Comparison of ENCODE assay signal across 1 mouse cellular context in the genomic region with DNA sequence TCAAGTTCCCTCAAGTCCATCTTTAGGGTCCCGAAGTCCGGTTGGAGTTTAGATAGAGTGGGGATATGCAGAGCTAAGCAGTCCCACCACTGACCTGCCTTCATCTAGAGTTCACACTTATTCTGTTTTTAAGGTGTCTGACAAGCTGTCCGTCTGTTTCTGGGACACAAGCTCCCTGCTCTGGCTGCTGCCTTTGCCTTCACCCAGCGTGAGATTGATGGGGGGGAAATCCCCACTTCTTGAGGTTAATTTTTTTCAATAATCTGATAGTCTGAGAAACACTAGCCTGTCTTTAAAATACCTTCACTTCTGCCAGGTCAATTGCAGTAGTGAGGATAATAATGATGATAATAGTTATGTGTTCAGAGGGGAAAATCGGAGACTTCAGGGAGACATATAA.
TF ChIP-seq lines count a peak whose summit lies in the region.

No protein-coding gene starts in this region.

TF ChIP-seq in CH12.LX, 34 proteins besides CTCF, POLR2A, EP300 and RAD21:
- TF ChIP-seq KAT2A (IDR thresholded peaks at IDR 0.05; ENCODE audit: insufficient replicate concordance, low read length): no peak
- TF ChIP-seq SMC3 (IDR thresholded peaks at IDR 0.05; ENCODE audit: low read depth, low read length): no peak
- TF ChIP-seq ZNF384 (IDR thresholded peaks at IDR 0.05; ENCODE audit: low read depth, low read length): peak; percentile 80
- TF ChIP-seq POLR2AphosphoS2 (IDR thresholded peaks at IDR 0.05; ENCODE audit: low read depth, low read length): peak; percentile 39; the same call in 1 of the 2 replicates
- no peak for TF ChIP-seq NELFE (IDR thresholded peaks at IDR 0.05; ENCODE audit: low read depth, low read length)
- peak; percentile 31; the same call in 1 of the 2 replicates for TF ChIP-seq TCF12 (IDR thresholded peaks at IDR 0.05; ENCODE audit: low read depth, low read length)
- no peak for TF ChIP-seq ZC3H11A (IDR thresholded peaks at IDR 0.05; ENCODE audit: low read depth, low read length)
- 0 out of 2 replicates have a peak, but pooled peaks have one; percentile 34 for TF ChIP-seq CHD1 (IDR thresholded peaks at IDR 0.05; ENCODE audit: low read depth, low read length)
- TF ChIP-seq SIN3A (IDR thresholded peaks at IDR 0.05; ENCODE audit: low read length): peak; percentile 49; the same call in 1 of the 2 replicates
- TF ChIP-seq JUN (IDR thresholded peaks at IDR 0.05; ENCODE audit: insufficient read depth, low read depth, low read length): no peak
- TF ChIP-seq HCFC1 (IDR thresholded peaks at IDR 0.05; ENCODE audit: low read depth, low read length): no peak
- TF ChIP-seq ZKSCAN1 (IDR thresholded peaks at IDR 0.05; ENCODE audit: borderline replicate concordance, low read depth, low read length): no peak
- peak; percentile 26; the same call in 1 of the 2 replicates for TF ChIP-seq BHLHE40 (IDR thresholded peaks at IDR 0.05; ENCODE audit: low read depth, low read length)
- no peak for TF ChIP-seq USF1 (IDR thresholded peaks at IDR 0.05; ENCODE audit: low read depth, low read length)
- no peak; the same call in 1 of the 2 replicates for TF ChIP-seq ETS1 (conservative IDR thresholded peaks at IDR 0.05; ENCODE audit: low read depth, low read length)
- TF ChIP-seq ZMIZ1 (IDR thresholded peaks at IDR 0.05; ENCODE audit: low read depth, low read length): no peak
- no peak for TF ChIP-seq NRF1 (IDR thresholded peaks at IDR 0.05; ENCODE audit: low read depth, low read length)
- TF ChIP-seq MXI1 (IDR thresholded peaks at IDR 0.05; ENCODE audit: low read depth, low read length): 0 out of 2 replicates have a peak, but pooled peaks have one; percentile 35
- 0 out of 2 replicates have a peak, but pooled peaks have one; percentile 19 for TF ChIP-seq MYC (IDR thresholded peaks at IDR 0.05; ENCODE audit: low read depth, low read length)
- TF ChIP-seq MEF2A (IDR thresholded peaks at IDR 0.05; ENCODE audit: borderline replicate concordance, low read depth, low read length): 0 out of 2 replicates have a peak, but pooled peaks have one; percentile 28
- TF ChIP-seq MAX (IDR thresholded peaks at IDR 0.05; ENCODE audit: low read length): no peak
- TF ChIP-seq IRF4 (IDR thresholded peaks at IDR 0.05; ENCODE audit: low read depth, low read length): no peak
